Mouse (Mus musculus): Measurements from ENCODE around the gene Cog5. TPM values are rescaled to one million over a fixed set of nuclear protein-coding genes. Genes with fewer than 3 reads are reported as not detected.
A peak's percentile ranks its signal among the peaks of the same experiment; 100 is the strongest.

Gene Cog5
- polyA plus RNA-seq, 2 experiments from 2014 or later: 50.7 to 68.8 TPM

DNA sequence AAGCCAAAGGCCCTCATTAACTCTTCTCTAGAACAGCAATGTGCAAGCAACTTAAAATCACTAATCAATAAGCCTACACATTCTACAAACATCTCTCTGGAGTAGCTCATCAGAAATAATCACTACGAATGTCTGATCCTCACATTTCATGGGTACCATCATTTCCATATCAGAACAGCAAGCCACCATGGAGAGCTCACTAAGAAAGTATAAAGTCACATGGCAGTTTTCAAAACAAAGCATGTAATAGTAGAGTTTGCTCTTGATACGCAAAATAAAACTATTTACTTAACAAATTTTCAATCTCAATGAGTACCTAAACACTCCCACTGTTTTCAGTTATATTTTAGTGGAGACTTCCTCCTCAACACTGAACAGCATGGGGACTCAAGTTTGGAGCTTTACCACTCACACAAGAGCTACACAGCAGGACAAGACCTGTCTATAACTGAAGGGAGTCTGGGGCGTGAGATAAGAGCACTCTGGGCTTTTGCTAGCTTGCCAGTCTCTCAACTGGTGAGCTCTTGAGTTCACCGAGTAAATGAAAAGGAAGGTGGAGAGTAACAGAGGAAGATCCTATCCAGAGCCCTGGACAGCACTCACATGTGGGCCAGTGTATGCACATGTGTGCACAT lies 288.5 kb downstream of the Cog5 start:
- ATAC-seq: no peak

DNA sequence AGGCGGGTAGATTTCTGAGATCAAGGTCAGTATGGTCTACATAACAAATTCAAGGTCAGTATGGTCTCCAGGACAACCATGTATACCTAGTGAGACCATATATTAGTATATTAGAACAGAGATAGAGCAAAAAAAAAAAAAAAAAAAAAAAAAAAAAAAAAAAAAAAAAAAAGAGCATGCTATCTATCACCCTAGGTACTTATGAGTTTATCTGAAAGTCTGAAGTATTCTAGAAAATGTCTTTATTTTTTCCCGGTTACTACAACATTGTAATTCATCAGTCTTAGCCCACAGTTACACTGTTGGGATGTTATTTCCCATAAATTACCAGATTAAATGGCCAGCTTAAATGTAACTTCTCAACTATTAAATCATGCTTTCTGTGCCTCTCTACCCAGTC lies 289.7 kb downstream of the Cog5 start:
- ATAC-seq: no peak

DNA sequence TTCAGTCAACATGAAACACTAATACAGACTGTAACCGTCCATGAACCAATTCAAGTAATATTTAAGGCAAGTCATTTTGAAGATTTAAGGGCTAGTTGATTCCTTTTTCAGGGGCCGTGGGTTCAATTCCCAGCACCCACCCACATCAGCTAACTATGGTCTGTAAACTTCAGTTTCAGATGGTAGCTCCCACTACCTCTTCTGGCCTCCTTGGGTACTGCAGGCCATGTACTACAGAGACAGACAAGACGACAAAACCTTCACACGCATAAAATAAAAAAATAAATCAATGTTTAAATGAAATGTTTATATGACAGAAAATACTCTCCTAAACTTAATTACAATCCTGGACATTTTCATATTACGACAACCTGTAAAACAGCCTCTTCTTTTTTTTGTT lies 292.8 kb downstream of the Cog5 start:
- ATAC-seq: no peak

DNA sequence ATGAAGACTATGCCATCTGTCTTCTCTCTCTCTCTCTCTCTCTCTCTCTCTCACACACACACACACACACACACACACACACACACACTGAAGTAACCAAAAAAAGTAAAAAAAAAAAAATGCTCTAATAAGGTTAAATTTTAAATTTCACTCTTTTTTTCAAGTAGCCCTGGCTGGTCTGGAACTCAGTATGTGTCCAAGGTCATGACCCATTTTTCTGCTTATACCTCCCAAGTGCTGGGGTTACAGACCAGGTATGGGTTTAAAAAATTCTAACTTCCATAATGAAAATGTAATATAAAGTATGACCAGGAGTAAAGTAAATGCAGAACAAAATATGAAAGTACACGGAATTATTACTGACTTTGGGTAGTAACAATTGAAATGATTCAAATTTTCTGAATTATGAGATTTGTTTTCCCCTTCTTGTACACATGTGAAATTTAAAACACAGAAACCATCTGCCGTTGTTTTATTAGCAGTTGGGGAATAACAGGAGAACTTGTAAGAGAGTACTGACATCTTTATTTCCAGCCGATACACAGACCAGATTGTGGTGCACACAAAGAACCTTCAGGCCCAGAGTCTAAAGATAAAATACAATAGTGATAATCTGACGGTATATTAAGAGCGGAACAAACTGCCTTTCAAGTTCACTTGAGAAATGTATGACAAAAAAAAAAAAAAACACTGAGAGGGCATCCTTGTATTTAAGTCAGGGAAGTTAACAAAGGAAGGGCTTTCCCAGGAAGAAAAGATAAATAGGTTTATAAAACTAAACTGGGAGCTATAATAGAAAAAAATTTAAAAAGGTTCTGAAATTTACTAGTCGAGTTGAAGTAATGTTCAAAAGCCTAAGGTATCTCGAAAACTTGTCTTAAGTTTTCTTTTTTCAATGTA lies 293.7 kb downstream of the Cog5 start:
- ATAC-seq: no peak

DNA sequence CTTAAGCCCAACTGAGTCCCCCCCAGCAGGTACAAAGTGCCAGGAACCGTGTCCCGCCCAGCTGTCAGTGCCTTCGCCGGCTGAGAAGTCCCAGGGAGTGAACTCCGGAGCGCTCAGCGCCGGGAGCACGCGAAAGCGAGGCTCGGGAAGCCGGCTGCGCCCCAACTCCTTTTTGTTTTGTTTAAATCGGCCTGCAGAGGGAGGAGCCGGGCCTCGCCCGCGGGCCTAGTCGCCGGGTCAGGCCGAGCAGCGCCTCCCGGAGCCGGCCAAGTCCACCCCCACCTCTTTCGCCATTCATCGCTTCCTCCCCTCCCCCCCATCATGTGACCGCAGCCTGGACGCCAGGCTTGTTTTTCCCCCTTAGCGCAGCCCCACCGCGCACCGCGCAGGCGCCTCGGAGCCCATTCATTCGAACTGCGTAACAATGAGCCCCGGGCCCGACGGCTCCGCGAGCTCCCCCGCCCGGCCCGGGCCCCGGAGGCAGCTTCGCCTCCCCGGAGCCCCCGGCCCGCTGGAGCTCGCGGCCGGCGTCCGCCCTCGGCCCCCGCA lies 294.6 kb downstream of the Cog5 start:
- peak; percentile 9 for ATAC-seq

DNA sequence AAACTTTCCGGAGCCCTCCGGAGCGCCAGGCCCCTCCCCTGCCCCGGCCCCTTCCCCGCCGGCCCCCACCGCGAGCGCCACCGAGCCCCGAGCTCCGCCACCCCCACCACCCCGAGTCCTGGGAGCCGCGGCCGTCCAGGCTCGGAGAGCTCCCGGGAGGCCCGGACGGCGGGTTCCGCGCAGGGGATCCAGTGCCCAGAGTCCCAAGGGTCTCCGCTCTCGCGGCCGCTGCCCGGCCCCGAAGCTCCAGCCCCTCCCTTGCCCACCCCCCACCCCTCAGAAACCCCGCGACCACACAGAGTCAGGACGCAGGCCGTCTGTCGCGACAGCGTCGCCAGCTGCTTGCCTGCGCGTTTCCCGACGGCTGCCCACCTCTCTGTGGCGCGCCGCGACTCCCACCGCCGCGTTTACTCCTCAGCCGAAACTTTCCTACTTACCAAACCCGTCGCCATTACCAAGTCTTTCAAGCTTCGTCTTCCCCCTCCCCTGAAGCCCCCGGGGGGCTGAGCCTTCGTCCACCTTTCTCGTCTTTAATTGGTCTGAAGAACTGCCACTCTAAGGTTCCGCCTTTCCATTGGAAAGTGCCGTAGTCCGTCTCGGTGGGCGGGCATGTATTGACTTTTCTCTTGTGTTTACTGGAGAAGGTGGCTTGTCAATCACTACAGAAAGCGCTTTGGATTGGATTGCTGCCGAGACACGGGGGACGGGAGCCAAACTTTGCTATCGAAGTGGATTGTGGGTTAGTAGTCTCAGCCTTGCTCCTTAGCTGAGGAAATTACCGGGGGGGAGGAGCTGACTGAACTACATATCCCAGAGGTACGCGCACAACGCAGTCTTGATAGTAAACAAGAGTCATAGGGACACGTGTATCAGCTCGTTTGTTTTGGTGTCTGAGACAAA lies 295.3 kb downstream of the Cog5 start, which contains the start of gene Hbp1:
Gene Hbp1, minus strand, starts transcription at position 777 of the 900 bp plus-strand sequence.
- peak; percentile 85 for ATAC-seq

DNA sequence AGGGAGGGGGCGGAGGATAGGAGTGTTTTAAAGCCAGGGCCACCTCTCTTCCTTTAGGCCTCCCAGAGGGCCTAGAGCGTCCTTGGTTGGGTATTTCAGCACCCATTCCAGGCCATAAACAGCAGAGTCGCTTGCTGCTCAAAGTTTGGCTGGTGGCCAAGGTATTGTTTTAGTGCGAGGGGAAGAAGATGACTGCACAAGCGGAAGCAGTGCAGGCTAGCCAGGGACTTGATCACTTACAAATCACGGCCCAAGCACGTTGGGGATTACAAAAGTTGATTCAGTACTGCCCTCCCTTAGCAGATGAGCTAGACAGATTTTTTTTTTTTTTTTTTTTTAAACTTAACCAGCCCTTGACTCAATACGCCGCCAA lies 296.0 kb downstream of the Cog5 start:
- ATAC-seq: no peak

DNA sequence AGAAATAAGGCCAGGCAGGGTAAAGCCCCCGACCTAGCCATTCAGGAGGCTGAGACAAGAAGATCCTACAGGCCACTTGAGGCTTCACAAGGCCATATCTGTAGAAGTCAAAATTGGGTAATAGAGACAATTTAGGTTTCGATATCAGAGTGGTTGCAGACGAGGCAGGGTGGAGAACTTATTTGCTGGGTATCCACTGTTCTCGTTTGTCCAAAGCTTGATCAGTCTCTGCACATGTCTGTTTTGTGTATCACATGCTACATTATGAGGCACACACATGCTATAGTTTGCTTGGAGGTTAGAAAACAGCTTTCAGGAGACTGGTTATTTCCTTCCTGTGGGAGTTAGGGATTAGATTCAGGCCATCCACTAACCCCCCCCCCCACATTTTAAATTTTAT lies 301.2 kb downstream of the Cog5 start:
- no peak for ATAC-seq

DNA sequence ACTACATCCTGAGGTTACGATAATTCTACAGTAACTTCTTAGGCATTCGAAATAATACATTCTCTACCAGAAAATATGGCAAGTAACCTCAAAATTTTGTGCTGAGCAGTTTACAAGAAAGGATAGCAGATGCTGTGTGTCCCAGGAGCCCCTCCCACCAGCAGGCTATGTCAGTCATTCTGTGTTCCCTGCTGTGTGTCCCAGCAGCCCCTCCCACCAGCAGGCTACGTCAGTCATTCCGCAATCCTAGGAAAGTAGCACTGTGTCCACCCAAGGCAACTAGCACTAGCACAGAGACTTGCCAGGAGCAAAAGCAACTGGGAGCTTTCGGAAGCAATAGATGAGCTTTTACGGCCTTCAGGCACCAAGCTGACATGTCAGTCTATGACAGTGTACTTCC lies 309.4 kb downstream of the Cog5 start:
- no peak for ATAC-seq

DNA sequence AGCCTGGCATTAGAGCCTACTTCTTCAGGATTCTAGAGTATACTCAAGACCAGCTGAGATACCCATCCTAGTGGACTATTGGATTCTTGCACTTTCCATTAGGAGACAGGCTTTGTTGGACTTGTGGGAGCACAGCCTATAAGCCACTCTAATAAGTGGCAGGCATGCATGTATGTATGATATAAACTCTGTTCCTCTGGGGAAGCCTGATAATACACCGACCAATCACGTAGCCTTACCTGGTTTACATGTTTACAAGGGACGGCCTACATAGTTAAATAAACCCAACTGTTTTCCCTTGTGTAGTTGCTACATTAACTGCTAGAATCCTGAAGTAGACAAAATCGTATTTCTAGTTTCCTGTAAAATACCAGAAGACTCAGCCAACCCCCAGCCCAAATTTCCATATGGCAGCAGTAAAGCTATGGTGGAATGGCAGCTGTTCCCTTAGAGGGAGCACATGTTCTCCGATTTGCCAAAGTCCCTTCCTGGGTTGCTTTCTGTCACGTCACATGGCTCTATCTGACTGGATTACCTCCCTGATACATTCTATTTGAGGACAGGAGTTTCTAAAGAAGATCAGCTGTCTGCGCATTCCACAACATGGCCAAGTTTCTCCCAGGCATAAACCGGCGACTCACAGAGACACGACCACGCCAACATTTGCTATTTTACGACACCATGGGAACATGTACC lies 311.0 kb downstream of the Cog5 start:
- no peak for ATAC-seq

DNA sequence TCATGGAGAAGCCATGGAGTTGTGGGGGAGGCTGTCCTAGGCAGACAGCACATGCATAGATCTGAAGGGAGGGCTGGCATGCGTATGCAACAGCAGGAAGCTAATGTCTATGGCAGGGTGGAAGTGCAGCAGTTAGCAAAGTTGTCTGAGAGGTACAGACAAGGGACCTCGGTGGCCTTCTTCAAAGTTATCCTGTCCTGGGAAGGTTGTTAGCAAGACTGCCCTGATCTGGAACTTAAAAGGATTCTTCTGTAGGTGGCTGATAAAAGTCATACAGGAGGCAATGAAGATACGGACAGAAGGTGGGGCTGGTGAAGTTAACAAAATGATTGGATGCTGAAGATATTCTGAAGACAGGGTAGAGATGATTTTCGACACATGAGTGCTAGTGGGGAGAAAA lies 311.7 kb downstream of the Cog5 start:
- no peak for ATAC-seq

DNA sequence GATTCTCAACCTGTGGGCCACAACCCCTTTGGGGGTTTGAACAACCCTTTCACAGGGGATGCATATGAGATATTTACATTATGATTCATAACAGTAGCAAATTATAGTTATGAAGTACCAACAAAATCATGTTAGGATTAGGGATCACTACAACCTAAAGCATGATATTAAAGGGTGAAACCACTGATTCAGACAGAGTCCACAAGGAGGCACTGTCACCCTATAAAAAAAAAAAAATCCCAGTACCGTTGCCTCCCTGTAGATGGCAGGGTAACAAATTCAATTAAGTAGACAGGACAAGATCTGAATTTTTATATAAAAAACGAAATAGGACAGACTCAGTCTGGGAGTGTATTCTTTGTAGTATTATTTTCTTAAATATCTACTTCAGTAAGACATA lies 312.9 kb downstream of the Cog5 start:
- peak; percentile 100 for ATAC-seq

DNA sequence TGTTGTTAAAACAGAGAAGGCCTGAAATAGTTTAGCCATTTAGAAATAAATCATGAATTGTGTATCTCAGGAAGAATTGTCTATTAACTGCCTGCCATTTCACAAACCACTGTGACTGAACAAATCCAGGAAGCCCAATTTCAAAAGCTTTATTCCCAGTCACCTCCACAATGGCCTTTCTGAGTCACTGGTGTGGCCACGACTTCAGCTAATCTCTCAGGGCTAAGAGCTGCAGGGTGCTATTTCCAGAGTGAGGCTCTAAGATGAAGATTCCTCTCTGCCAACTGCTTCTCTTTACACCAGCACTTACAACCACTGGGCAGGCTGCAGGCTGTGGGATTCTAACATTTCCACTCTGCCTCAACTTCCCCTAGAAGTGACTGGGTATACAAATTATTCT lies 314.4 kb downstream of the Cog5 start:
- ATAC-seq: no peak

DNA sequence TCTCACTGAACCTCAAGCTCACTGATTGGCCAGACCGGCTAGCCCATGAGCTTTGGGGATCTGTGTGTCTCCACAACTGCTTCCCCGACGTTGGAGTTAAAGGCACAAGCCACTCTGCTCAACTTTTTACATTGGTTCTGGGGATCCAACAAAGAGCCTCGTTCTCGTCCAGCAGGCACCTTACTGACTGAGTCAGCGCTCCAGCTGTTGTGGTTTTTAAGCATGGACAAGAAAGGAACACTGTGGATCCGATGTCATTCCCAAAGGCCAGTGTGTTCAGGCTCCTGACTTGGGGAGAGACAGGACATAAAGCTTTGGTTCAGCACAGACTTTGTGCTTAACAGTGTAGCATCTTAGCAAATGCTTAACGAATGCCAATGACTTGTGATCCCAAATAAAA lies 316.9 kb downstream of the Cog5 start:
- ATAC-seq: no peak

DNA sequence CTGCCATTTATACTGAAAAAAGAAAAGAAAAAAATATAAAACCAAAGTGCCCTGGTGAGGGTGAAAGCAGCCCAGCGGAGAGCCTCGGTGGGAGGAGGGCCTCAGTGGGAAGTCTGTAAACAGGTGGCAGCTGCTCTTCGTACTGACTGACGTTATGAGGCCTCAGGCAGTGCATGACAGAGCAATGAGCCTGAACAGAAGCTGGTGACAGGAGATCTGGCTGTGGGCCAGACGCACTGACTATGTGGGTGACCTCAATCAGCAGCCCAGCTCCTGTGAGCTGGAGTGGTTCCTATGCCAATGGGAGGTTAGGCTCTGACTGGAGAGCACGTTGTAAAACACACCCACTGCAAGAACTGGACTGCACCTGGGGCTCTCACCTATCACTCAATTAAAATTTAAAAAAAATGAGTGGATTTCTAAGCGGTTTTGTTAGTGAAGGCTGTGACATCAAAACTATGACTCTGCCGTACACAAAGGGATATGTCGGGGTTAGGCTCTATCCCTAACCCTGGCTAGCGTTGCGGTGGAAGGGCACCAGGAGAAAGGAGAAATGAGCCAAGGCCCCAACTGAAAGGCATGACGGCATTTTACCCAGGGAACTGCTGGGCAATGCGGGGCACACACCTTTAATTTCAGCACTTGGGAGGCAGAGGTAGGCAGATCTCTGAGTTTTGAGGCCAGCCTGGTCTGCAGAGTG lies 319.0 kb downstream of the Cog5 start:
- ATAC-seq: no peak

DNA sequence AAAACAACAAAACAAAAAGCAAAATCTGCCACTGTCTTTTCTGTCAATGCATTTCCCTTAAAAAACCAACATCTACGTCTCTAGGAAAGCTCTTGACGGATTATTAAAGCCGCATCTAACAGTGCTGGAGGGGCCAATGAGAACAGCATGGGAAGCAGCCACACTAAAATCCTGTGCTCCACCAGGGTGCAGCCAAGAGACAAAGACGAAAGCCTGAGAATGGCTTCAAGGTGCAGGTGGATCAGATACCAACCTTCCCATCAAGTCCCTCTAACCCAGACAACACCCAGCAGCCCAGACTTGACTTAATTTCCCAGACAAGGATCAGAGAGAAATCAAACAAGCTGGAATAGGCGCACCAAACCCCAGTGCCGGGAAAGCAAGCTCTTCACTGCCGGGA lies 321.9 kb downstream of the Cog5 start:
- peak; percentile 57 for ATAC-seq

DNA sequence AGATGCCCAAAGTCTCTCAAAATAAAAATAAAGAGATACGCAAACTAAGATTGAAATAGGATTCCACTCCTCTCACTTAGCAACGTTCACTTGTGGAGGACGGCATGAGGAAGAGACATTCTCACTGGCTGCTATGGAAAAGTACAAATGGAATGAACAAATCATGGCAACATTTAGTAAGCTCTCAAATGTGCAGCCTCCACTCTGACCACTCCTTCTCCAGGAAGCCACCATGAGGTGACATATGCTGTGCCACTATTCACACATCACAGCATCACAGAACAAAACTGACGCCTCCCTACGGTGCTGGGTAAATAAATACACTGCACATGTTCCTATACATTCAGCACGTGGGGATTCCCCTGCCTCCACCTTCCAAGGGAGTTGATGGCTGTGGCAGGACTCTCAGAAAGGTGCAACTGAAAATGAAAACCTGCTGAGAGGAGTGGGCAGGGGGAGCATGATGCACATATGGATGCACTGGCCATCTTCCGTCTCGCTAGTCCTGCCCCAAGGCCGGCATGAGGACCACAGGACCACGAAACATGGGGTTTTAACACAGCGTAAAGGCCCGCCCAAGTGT lies 323.0 kb downstream of the Cog5 start:
- ATAC-seq: no peak

DNA sequence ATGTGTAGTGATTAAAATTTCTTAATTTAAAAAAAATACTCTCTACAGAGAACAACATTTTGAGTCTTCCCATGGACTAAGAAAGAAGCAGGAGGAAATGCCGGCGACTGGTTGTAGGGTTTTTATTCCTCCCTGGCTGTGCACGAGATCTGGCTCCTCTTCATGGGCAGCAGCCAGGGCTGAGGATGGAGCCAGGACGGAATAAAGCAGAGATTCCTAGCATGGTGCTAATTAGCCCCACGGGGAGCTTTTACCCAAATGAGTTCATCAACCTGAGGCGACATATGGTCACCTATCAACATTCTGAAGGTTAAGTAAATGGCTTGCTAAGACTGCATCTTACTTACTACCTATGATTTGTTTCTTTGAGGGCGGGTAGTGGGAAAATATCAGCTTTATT lies 328.6 kb downstream of the Cog5 start:
- ATAC-seq: no peak

DNA sequence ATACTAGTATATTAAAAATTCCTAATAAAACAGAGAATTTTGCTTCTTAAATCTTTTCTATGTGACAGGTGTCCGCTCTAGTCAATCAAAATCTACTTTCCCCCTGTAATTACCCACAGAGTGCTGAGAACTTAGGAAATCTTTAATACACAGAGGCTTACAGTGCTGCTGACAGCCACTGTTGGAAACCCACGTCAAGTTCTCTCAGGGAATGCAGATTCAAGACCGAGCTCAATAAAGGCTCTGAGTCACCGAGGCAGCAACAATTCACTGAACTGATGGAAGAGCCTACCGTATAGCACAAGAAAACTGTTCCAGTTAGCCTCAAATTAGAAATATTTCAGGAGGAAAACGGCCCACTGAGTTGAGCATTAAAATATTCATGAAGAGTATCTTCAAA lies 329.1 kb downstream of the Cog5 start:
- no peak for ATAC-seq

DNA sequence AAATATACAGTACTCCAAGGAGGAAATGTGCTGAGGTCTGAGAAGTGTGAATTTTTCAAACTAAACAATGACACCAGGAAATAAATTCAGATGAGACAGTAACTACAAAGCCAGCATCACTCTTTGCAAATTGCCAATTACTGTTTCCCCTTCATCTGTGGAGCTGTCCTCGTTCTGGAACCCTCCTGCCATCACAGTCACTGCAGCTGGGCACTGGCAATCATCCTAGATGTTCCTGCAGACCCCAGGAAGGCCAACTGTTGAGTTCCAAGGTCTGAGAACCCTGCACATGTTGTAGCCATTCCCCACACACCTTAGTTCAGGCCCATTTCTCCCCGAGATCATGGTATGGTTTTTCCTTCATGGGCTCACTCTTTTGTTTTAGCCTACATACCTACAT lies 329.5 kb downstream of the Cog5 start:
- ATAC-seq: no peak

DNA sequence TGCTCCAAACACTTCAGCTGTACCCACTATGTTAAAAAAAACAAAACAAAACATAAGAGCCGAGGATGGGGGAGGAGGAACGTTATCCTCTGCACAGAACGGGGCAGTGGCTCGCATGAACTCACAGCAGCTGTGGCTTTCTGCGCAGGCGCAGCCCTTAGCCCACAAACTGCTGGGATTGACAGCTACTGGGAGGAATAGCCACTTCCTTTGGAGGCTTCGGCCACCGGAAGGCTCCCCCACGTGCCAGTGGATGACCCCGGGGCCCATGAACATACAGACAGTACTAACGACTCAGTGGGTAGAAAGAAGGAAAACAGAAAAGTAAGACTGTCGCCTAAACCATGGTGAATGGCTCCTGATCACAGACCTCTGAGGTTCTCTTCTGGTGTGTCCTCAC lies 330.0 kb downstream of the Cog5 start:
- ATAC-seq: no peak

Data from CD4-positive, CD25-positive, alpha-beta regulatory T cell, adult 4 months (primary cell).